Mouse (Mus musculus): Measurements from ENCODE around the gene Cyb5r3. TPM values are rescaled to one million over a fixed set of nuclear protein-coding genes. Genes with fewer than 3 reads are reported as not detected.
"Not testable (repeated sequence)": the region's sequence is repeated elsewhere in the genome, so short reads cannot be mapped to it uniquely, and the experiment has no call there.

The Cyb5r3 gene
- polyA plus RNA-seq, 1 experiment = 85.4 TPM

GRCm38 (mm10) chr15:83145541-83145940, 26.9 kb downstream of the Cyb5r3 start:
- DNase-seq (ENCODE audit: low read depth) = no peak
- TF ChIP-seq POLR2A (IDR thresholded peaks at IDR 0.05; ENCODE audit: borderline replicate concordance, extremely low read depth, insufficient read depth, insufficient read length, poor library complexity, severe bottlenecking) (no peak), CTCF (IDR thresholded peaks at IDR 0.05; ENCODE audit: borderline replicate concordance, extremely low read depth, insufficient read depth, insufficient read length) (no peak)

DNA sequence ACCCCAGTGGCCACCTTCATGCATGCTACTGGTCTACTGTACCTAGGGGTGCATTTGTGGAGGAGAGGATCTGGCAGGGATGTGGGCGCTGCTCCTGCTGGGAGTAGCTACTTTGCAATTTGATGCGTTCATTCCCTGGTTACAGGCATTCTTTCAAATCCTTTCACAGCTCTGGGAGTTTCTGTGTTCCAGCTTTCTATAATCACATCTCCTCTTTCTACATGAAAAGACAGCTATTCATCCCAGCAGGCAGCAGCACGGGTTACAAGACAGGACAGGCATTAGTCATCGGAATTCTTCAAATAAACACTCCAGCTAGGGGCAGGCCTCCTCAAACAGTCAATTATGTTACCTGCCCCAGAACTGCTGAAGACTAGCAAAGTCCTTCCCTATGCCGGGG, 29.5 kb downstream of the Cyb5r3 start:
- no peak for TF ChIP-seq CTCF (IDR thresholded peaks at IDR 0.05; ENCODE audit: borderline replicate concordance, extremely low read depth, insufficient read depth, insufficient read length)
- TF ChIP-seq POLR2A (IDR thresholded peaks at IDR 0.05; ENCODE audit: borderline replicate concordance, extremely low read depth, insufficient read depth, insufficient read length, poor library complexity, severe bottlenecking) = no peak
- DNase-seq (ENCODE audit: low read depth) = peak; percentile 50

DNA sequence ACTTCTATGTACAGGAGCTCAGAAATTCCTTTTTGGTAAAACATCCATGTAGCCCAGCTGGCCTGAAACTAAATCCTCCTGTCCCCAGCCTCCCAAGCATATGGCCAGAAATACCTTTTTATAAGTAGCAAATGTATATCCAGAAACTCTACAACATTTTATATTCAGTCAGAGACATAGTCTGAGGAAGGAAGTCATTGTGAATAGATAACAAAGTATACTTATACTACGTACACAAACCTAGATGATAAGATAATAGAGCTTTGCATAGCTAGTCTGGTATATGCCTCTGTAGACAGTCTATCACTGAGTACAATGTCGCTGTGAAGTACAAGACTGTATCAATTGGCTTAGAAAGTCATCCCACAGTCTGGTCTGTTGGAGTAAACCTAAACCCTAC, 36.7 kb downstream of the Cyb5r3 start:
- no peak for DNase-seq (ENCODE audit: low read depth)
- no peak for TF ChIP-seq POLR2A (IDR thresholded peaks at IDR 0.05; ENCODE audit: borderline replicate concordance, extremely low read depth, insufficient read depth, insufficient read length, poor library complexity, severe bottlenecking)
- TF ChIP-seq CTCF (IDR thresholded peaks at IDR 0.05; ENCODE audit: borderline replicate concordance, extremely low read depth, insufficient read depth, insufficient read length) = no peak

- DNase-seq (ENCODE audit: low read depth) = no peak
These were observed 37.7 kb downstream of the Cyb5r3 start for GRCm38 (mm10) chr15:83134671-83135070.

GRCm38 (mm10) chr15:83129530-83130231, 42.7 kb downstream of the Cyb5r3 start:
- TF ChIP-seq CTCF (IDR thresholded peaks at IDR 0.05; ENCODE audit: borderline replicate concordance, extremely low read depth, insufficient read depth, insufficient read length) (no peak), POLR2A (IDR thresholded peaks at IDR 0.05; ENCODE audit: borderline replicate concordance, extremely low read depth, insufficient read depth, insufficient read length, poor library complexity, severe bottlenecking) (no peak)

More at GRCm38 (mm10) chr15:83134671-83135070, 37.7 kb downstream of the Cyb5r3 start:
- no peak for TF ChIP-seq CTCF (IDR thresholded peaks at IDR 0.05; ENCODE audit: borderline replicate concordance, extremely low read depth, insufficient read depth, insufficient read length)
- TF ChIP-seq POLR2A (IDR thresholded peaks at IDR 0.05; ENCODE audit: borderline replicate concordance, extremely low read depth, insufficient read depth, insufficient read length, poor library complexity, severe bottlenecking) = no peak

DNA sequence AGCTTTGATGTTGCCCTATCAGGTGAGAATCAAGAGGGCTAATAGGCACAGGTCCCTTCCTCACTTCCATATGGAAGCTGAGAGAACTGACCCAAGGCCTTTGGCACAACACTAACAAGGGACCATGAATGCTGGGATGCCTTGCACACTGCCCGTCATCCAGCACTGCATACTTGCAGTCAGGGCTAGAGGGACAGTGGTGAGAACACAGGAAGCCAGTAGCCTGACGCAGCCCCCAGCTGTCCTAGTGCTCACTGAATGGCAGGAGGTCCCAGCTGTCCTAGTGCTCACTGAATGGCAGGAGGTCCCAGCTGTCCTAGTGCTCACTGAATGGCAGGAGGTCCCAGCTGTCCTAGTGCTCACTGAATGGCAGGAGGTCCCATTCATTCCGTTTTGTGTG, 45.4 kb downstream of the Cyb5r3 start:
- DNase-seq (ENCODE audit: low read depth) = not testable (repeated sequence)

More at GRCm38 (mm10) chr15:83129530-83130231, 42.7 kb downstream of the Cyb5r3 start:
- no peak for DNase-seq (ENCODE audit: low read depth)

DNA sequence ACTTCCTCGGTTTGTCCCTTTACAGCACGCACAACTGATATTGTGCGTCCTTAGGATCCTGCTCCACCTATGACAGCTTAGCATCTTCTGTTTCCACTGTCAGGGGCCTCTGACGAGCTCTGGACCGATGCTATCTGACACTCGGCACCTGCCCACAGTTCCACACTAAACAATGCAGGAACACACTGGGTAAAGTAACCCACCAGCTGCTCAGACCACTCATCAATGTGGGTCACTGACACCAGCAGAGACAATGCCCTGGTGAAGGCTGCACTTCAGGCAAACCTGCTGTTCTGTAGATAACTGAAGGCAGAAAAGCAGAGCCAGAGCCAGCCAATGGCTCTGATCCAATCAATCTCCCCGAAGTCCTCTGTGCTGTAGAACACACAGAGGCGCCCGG, 45.8 kb downstream of the Cyb5r3 start:
- no peak for DNase-seq (ENCODE audit: low read depth)
- TF ChIP-seq POLR2A (IDR thresholded peaks at IDR 0.05; ENCODE audit: borderline replicate concordance, extremely low read depth, insufficient read depth, insufficient read length, poor library complexity, severe bottlenecking) (no peak), CTCF (IDR thresholded peaks at IDR 0.05; ENCODE audit: borderline replicate concordance, extremely low read depth, insufficient read depth, insufficient read length) (no peak)

DNA sequence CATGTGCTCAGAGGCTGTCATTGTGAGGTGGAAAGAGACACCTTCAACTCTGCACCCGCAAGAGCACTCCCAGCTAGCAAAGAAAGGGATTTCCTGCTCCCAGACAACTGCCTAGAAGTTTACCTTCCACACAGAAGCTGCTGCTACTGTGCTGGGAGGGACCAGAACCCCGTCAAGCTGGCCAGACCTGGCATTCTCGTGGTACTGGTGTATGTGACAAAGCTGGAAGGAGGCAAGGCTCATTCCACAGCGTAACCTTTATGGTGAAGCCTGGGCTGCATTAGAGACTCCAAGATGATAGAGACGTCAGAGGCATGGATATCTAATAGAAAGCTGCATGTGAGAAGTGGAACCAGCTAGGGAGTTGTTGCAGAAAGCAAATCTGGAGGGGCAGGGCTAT, 47.8 kb downstream of the Cyb5r3 start:
- no peak for TF ChIP-seq POLR2A (IDR thresholded peaks at IDR 0.05; ENCODE audit: borderline replicate concordance, extremely low read depth, insufficient read depth, insufficient read length, poor library complexity, severe bottlenecking)
- no peak for TF ChIP-seq CTCF (IDR thresholded peaks at IDR 0.05; ENCODE audit: borderline replicate concordance, extremely low read depth, insufficient read depth, insufficient read length)
- no peak for DNase-seq (ENCODE audit: low read depth)

DNA sequence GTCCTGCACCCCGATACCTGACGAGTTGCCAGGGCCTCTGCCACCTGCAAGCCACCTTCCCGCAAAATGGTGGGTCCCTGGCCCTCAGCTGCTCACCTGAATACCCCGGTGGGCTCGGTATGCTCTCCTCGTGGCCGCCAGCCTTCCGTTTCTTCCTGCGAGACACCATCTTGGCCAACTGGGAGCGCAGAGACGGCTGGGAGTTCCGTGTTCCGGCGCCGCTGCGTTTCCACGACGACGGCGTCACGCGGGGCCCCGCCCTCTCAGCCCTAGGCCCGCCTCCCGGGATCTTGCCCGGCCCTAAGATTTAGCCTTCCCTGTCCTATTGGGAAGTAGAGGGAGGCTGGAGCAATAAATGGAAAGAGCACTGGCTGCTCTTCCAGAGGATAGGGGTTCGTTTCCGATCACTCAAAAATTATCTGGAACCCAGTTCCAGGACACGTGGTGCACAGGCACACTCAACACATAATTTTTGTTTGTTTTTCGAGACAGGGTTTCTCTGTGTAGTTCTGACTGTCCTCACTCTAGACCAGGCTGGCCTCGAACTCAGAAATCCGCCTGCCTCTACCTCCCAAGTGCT, 49.7 kb downstream of the Cyb5r3 start, which contains the start of gene Rrp7a:
TSS of gene Rrp7a (minus strand) at position 236 of the 580 bp plus-strand sequence.
- TF ChIP-seq CTCF (IDR thresholded peaks at IDR 0.05; ENCODE audit: borderline replicate concordance, extremely low read depth, insufficient read depth, insufficient read length) = no peak
- TF ChIP-seq POLR2A (IDR thresholded peaks at IDR 0.05; ENCODE audit: borderline replicate concordance, extremely low read depth, insufficient read depth, insufficient read length, poor library complexity, severe bottlenecking) = peak; percentile 34; the same call in 1 of the 2 replicates
- DNase-seq (ENCODE audit: low read depth) = peak; percentile 96

GRCm38 (mm10) chr15:83121709-83122565, 50.5 kb downstream of the Cyb5r3 start:
- peak; percentile 84 for DNase-seq (ENCODE audit: low read depth)
- TF ChIP-seq POLR2A (IDR thresholded peaks at IDR 0.05; ENCODE audit: borderline replicate concordance, extremely low read depth, insufficient read depth, insufficient read length, poor library complexity, severe bottlenecking) (no peak), CTCF (IDR thresholded peaks at IDR 0.05; ENCODE audit: borderline replicate concordance, extremely low read depth, insufficient read depth, insufficient read length) (peak; percentile 35; the same call in 1 of the 2 replicates)

DNA sequence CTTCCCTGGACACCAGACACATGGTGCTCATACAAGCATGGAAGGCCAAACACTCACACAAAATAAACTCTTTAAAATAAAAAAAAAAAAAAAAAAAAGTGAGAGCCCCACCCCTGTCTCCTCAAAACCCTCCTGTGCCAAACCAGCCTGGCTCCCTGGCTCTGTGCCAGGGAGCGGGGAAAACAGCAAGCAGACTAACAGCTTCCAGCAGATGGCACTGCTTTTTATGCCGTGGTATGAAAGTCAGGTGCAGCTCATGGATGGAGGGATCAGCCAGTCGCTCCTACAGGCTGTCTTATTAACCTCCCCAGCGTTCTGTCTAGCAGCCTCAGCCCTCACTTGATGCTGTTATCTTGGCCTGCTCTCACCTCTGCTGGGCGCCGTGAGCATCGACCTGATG, 54.0 kb downstream of the Cyb5r3 start:
- DNase-seq (ENCODE audit: low read depth) = peak; percentile 91
- TF ChIP-seq CTCF (IDR thresholded peaks at IDR 0.05; ENCODE audit: borderline replicate concordance, extremely low read depth, insufficient read depth, insufficient read length) (peak; percentile 63; the same call in 1 of the 2 replicates), POLR2A (IDR thresholded peaks at IDR 0.05; ENCODE audit: borderline replicate concordance, extremely low read depth, insufficient read depth, insufficient read length, poor library complexity, severe bottlenecking) (no peak)

All from brain, embryonic 14.5 days (tissue).